Mouse (Mus musculus): ENCODE data around the gene Tti1. TPM values are rescaled to one million over a fixed set of nuclear protein-coding genes. Genes with fewer than 3 reads are reported as not detected.

Gene Tti1
- polyA plus RNA-seq, 1 experiment, result 20.6 TPM

DNA sequence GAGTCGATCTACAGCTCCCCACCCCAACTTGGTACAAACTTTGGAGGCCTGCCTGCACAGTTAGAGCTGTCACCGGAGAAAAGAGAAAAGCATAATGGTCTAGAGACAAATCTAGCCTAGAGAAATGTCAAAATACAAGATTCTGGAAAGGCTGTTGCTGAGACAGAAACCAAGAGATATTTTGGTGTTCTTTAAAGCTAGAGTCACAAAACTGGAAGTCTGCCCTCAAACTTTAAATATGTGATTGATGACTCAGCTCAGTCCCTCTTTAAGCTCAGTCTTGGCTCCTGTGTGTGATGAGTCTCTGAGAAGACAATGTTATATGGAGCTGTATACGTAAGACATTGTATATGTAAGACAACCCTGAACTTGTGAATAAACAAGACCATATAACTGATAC, 15.6 kb downstream of the Tti1 start:
- no peak for TF ChIP-seq POLR2A (IDR thresholded peaks at IDR 0.05; ENCODE audit: low read depth, low read length)
- TF ChIP-seq CTCF (IDR thresholded peaks at IDR 0.05; ENCODE audit: borderline replicate concordance, insufficient read depth, low read length), result no peak
- no peak overlapping the region for H3K27ac ChIP-seq (ENCODE audit: insufficient read depth, low read length)
- H3K4me3 ChIP-seq (ENCODE audit: insufficient read depth, low read length), result no peak overlapping the region
- no peaks in the 10 kb centered on the region; the same call in 1 of the 2 replicates for H3K4me1 ChIP-seq (ENCODE audit: control insufficient read depth, insufficient read depth, low read length)

DNA sequence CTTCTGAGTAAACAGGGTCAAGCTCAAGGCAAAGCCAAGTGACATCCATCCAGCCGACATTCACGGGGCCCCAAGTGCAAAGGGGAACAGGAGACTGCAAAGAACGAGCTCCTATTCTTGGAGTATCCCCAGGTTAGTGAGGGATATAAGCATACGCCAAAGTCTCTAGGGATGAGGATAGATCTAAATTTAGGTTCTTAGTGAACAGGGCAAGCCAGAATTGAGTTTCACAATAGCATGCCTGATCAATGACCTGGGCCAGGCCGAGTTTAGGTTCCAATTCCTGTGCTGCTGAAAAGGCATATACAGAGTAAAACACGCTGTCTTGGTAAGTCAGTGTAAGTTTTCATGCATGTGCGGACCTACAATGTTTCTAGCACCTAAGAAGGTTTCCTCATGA, 18.9 kb downstream of the Tti1 start:
- Histone ChIP-seq H3K27ac (ENCODE audit: insufficient read depth, low read length) (no peak overlapping the region), H3K4me1 (ENCODE audit: control insufficient read depth, insufficient read depth, low read length) (no peaks in the 10 kb centered on the region; the same call in 1 of the 2 replicates), H3K4me3 (ENCODE audit: insufficient read depth, low read length) (no peak overlapping the region)
- TF ChIP-seq POLR2A (IDR thresholded peaks at IDR 0.05; ENCODE audit: low read depth, low read length) (no peak), CTCF (IDR thresholded peaks at IDR 0.05; ENCODE audit: borderline replicate concordance, insufficient read depth, low read length) (no peak)

DNA sequence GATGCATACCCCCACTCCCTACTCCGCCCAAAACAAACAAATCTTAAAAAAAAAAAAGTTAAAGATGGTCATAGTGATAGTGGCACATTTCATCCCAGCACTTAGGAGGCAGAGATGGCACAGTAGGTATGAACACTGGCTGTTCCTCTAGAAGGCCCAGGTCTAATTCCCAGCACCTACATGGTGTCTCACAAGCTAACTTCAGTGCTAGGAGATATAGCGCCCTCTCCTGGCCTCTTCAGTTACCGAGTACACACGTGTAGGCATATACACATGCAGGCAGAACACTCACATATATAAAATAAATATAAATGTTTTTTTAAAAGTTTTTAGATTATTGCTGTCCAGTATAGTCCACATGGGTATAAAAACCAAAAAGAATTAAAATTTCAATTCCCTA, 22.6 kb downstream of the Tti1 start:
- no peak for TF ChIP-seq CTCF (IDR thresholded peaks at IDR 0.05; ENCODE audit: borderline replicate concordance, insufficient read depth, low read length)
- TF ChIP-seq POLR2A (IDR thresholded peaks at IDR 0.05; ENCODE audit: low read depth, low read length), result no peak
- H3K4me3 ChIP-seq (ENCODE audit: insufficient read depth, low read length), result no peak overlapping the region
- no peak overlapping the region for H3K27ac ChIP-seq (ENCODE audit: insufficient read depth, low read length)
- H3K4me1 ChIP-seq (ENCODE audit: control insufficient read depth, insufficient read depth, low read length), result no peaks in the 10 kb centered on the region

DNA sequence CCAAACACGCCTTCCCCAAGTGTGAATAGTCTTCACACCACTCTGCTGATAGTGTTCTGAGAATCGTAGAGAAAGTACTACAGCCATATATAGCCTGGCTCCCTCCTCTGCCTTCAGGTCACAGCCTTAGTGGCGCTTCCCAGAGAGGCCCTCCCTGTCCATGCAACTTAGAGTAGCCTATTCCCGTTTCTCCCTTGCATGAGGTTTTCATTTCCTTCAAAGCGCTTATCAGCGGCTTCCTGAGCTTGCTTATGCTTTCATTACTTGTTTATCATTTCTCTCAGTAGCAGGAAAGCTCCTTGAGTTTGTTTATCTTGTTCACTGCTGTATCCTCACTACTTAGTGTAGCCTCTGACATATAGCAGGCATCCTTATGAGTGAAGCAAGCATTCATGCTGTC, 23.6 kb downstream of the Tti1 start:
- no peak overlapping the region for H3K4me3 ChIP-seq (ENCODE audit: insufficient read depth, low read length)
- H3K4me1 ChIP-seq (ENCODE audit: control insufficient read depth, insufficient read depth, low read length), result no peaks in the 10 kb centered on the region
- TF ChIP-seq POLR2A (IDR thresholded peaks at IDR 0.05; ENCODE audit: low read depth, low read length), result no peak
- no peak for TF ChIP-seq CTCF (IDR thresholded peaks at IDR 0.05; ENCODE audit: borderline replicate concordance, insufficient read depth, low read length)
- H3K27ac ChIP-seq (ENCODE audit: insufficient read depth, low read length), result no peak overlapping the region

DNA sequence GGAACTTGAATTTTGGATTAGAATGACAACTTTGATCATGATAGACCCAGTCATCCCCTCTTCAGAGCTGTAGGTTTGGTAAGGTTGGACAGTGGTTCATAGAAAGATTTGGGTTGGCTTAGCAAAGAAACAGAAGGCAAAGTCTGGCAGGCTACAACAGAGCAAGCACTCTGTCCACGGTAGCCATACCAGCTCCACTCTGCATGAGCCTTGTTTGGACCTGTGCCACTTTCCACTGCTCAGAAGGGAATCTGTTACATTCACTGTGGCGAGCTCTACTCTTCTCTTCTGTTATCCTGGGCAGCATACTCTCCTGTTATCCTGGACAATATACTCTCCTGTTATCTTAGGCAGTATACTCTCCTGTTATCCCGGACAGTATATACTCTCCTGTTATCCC, 29.4 kb downstream of the Tti1 start:
- TF ChIP-seq CTCF (IDR thresholded peaks at IDR 0.05; ENCODE audit: borderline replicate concordance, insufficient read depth, low read length) (no peak), POLR2A (IDR thresholded peaks at IDR 0.05; ENCODE audit: low read depth, low read length) (no peak)
- H3K4me3 ChIP-seq (ENCODE audit: insufficient read depth, low read length), result no peak overlapping the region

DNA sequence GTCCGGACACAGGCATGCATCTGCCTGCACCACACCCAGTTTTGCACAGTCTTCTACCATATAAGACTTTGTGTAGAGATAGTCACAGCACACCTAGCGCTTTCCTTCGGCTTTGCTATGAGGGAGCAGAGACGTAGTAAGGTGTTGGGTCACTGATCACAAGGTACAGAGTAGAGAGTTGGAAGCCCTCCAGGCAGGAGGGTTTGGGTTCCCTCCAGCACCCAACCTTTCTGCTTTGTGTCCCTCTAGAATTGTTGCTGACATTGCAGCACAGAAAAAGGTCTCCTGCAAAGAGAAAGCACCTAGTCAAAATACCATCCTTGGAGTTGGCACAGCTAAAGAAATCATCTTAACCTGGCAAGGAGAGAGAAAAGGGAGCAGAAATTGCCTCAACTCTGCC, 35.7 kb downstream of the Tti1 start:
- H3K4me1 ChIP-seq (ENCODE audit: control insufficient read depth, insufficient read depth, low read length), result no peaks in the 10 kb centered on the region
- no peak for TF ChIP-seq POLR2A (IDR thresholded peaks at IDR 0.05; ENCODE audit: low read depth, low read length)
- TF ChIP-seq CTCF (IDR thresholded peaks at IDR 0.05; ENCODE audit: borderline replicate concordance, insufficient read depth, low read length), result no peak
- no peak overlapping the region for H3K27ac ChIP-seq (ENCODE audit: insufficient read depth, low read length)
- H3K4me3 ChIP-seq (ENCODE audit: insufficient read depth, low read length), result no peak overlapping the region

More for the DNA sequence above, 29.4 kb downstream of the Tti1 start:
- Histone ChIP-seq H3K27ac (ENCODE audit: insufficient read depth, low read length) (no peak overlapping the region), H3K4me1 (ENCODE audit: control insufficient read depth, insufficient read depth, low read length) (no peaks in the 10 kb centered on the region)

DNA sequence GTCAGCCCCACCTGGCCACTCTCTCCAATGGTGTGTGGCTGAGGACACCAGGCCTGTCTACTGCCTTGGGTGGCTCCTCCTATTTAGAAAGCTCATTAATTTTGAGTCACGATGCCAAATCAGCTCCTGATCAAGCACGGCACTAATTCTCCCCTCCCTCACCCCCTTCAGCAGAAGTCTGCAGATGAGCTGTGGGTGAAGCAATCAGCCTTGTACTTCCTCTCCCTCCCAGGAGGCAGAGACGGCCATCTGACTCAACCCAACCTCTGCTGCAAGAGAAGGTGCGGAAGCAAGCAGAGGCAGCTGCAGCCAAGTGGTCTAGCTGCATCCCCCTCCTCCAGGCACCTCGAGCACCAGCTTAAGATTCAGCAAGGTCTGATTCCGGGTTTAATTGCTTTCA, 37.2 kb downstream of the Tti1 start:
- H3K4me3 ChIP-seq (ENCODE audit: insufficient read depth, low read length), result no peak overlapping the region
- TF ChIP-seq POLR2A (IDR thresholded peaks at IDR 0.05; ENCODE audit: low read depth, low read length) (no peak), CTCF (IDR thresholded peaks at IDR 0.05; ENCODE audit: borderline replicate concordance, insufficient read depth, low read length) (no peak)
- no peaks in the 10 kb centered on the region for H3K4me1 ChIP-seq (ENCODE audit: control insufficient read depth, insufficient read depth, low read length)
- H3K27ac ChIP-seq (ENCODE audit: insufficient read depth, low read length), result no peak overlapping the region

DNA sequence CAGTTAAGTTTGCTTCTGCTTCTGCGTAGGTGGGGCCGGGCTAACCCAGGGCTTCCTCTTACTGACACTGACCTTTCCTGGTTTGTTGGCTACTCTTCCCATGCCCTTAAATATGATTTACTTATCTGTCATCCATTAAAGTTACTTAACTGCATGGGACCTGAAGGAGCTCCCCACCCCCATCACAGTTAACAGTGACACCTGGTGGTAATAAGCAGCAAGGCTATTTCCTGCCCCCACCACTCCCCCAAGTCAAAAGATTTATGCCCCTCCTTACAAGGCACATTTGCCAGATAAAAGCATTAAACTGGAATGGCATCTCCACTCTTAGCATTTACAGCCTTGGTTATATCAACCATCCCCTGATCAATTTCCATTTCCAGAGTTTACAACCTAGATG, 38.3 kb downstream of the Tti1 start:
- Histone ChIP-seq H3K27ac (ENCODE audit: insufficient read depth, low read length) (no peak overlapping the region), H3K4me1 (ENCODE audit: control insufficient read depth, insufficient read depth, low read length) (no peaks in the 10 kb centered on the region), H3K4me3 (ENCODE audit: insufficient read depth, low read length) (no peak overlapping the region)
- TF ChIP-seq CTCF (IDR thresholded peaks at IDR 0.05; ENCODE audit: borderline replicate concordance, insufficient read depth, low read length) (no peak), POLR2A (IDR thresholded peaks at IDR 0.05; ENCODE audit: low read depth, low read length) (no peak)

DNA sequence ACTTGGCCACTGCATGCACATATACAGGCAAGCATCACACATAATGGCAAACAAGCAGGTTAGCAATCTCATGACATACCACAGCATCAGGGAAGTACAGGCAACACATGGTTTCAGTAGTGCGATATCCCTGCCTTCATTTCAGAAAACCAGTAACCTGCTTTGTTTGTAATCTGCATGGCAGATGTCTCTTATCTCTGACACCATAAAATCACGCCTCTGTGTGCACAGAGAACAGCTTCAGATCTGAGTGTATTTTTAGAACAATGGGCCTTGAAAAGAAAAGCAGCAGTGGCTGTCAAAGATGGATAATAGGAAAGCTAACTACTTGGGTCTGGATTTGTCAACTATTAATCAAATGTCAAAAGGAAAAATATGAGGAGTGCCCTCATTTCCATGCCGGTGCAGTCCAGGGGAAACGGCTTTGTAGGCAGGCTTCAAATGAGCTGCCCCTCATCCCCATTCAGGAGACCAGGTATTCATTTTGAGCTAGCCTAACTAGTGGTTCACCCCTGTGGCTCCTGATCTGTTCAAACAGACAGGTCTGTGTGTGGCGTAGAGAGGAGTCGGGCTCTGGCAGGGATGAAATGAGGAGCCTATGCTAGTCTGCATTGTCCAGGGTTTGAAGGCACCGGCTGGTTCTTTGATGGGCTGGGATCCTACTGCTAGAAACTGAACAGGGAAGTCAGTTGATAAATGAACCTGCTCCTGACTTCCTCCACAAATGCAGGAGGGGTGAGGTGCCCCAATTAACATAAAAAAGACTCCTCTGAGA, 39.6 kb downstream of the Tti1 start:
- H3K4me3 ChIP-seq (ENCODE audit: insufficient read depth, low read length), result no peak overlapping the region
- no peaks in the 10 kb centered on the region for H3K4me1 ChIP-seq (ENCODE audit: control insufficient read depth, insufficient read depth, low read length)
- H3K27ac ChIP-seq (ENCODE audit: insufficient read depth, low read length), result no peak overlapping the region
- TF ChIP-seq POLR2A (IDR thresholded peaks at IDR 0.05; ENCODE audit: low read depth, low read length), result no peak
- no peak for TF ChIP-seq CTCF (IDR thresholded peaks at IDR 0.05; ENCODE audit: borderline replicate concordance, insufficient read depth, low read length)

DNA sequence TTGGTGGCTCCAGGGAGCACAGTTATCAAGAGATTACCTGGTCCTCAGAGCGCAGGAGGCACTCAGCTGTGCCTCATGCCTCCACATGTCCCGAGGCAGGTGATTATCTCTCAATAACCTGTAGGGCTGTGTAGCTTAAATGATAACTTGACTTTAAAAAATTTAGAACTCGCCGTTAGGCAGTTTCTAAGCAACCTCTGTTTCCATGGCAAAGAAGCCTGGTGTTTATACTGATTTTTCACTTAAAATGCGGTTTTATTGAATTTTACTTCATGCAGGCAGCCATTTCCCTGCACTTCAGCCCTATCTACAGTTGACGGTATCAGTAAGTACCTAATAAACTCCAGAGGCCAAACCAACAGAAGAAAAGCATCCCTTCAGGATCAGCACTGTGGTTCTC, 42.0 kb downstream of the Tti1 start:
- TF ChIP-seq POLR2A (IDR thresholded peaks at IDR 0.05; ENCODE audit: low read depth, low read length), result no peak
- no peak for TF ChIP-seq CTCF (IDR thresholded peaks at IDR 0.05; ENCODE audit: borderline replicate concordance, insufficient read depth, low read length)
- Histone ChIP-seq H3K4me3 (ENCODE audit: insufficient read depth, low read length) (no peak overlapping the region), H3K27ac (ENCODE audit: insufficient read depth, low read length) (no peak overlapping the region), H3K4me1 (ENCODE audit: control insufficient read depth, insufficient read depth, low read length) (peaks cover 2% of the 10 kb centered on the region; the same call in 1 of the 2 replicates)

Measured in embryonic fibroblast, embryonic 13.5 days (primary cell).